Mouse (Mus musculus) layer of hippocampus, adult 11-12 months (tissue): ENCODE results near the gene 1700016C15Rik.

Experiments used
- DNase-seq: peaks from one replicate; pipeline ENCODE4 v3.0.0; 2022; ENCODE audit warnings: low spot score

Gene 1700016C15Rik

GRCm38 (mm10) chr1:177729043-177730024 lies at the start of gene 1700016C15Rik:
1700016C15Rik (plus strand) TSS chr1:177729814.
- no peak for DNase-seq

DNA sequence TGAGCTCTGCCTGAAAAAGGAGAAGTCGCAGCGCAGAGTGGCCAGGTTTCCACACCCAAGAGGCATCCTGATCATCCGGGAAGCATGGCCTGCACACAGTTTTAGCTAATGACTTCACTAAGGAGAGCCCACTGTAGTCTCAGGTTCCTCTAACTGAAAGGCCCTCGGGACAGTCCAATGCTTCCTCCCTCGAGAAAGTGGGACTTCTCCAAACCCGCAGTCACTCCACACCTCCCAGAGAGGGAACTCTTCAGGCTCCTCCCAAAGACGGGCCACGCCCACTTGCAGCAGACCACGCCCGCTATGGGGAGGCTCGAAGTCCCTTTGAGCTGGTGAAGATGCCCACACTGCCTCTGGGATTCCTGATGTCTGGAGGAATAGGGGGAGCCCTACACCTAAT lies 48.4 kb upstream of the 1700016C15Rik start:
- no peak for DNase-seq

- DNase-seq: peak; percentile 41
Measured at GRCm38 (mm10) chr1:177683931-177684836, 45.4 kb upstream of the 1700016C15Rik start.

- peak; percentile 37 for DNase-seq
Measured at GRCm38 (mm10) chr1:177684901-177685300, 44.7 kb upstream of the 1700016C15Rik start.

DNA sequence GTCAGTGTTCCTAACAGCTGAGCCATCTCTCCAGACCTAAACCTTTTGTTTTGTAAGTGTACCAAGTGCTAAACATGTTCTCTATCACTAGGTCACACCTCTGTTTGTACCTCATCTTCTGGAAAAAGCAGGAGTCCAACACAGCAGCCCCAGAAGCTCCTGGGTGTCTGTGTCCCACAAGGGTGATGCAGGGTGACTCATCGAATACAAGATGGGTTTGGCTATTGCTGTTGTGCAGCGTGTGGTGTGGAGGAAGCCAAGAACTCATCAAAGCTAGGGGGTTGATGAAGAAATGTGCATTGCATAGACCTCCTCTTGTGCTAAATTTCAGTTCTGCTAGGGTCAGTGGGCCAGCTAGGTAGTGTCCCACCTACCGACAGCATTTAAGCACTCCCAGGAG lies 43.5 kb upstream of the 1700016C15Rik start:
- DNase-seq: no peak

GRCm38 (mm10) chr1:177686982-177687381 lies 42.6 kb upstream of the 1700016C15Rik start:
- peak; percentile 35 for DNase-seq

DNA sequence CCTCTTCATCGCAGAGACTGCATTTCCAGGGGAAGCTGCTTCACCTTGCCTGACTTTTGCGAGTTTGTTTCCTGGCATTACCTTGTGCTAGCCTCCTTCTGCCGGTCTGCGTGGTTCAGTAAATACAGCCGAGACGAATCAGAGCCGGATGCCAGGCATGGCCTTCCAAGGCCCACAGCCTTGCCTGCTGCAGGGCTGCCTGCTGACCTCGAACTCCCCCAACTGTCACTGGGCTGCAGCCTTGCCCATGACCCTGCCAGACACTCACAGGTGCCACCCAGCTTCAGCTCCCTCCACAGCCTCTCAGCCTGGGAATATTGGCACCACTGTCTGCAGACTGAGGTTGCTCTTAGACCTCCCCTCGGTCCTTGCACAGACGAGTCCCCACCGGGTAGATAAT lies 37.1 kb upstream of the 1700016C15Rik start:
- no peak for DNase-seq

DNA sequence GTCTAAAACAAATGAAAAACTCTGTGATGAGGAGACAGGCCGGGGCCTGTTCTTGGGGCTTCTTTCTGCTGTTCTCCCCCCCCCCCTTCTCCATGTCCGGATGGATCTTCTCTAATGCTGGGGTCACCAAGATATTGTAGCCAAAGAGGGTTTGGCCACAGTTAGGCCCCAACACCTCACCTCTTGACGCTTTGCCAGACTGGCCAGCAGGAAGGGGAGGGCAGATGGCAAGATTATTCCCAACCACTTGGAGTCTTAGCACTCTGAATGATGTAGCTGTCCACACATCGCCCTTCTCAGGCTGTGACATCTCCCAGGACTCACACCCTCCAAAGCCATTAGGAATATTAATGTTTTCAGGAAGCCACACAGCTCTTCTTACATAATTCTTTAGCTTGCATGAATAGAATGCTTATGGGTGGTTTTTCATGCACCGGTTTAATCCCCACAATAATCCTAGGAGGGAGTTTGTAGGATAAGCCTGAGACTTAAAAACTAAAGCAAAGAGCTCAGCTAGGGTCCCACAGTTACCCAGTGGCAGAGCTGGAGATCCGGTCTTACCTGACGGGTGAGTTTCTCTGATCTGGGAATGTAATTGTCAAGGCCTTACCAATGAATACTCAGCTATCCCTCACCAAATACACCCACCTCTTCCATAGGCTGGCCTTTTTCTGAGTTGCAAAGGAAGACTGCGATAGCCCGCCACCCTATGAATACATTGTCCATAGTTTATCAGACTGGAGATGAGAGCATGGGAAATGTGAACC lies 35.9 kb upstream of the 1700016C15Rik start:
- no peak for DNase-seq

GRCm38 (mm10) chr1:177700560-177700959 lies 29.1 kb upstream of the 1700016C15Rik start:
- DNase-seq: peak; percentile 32

GRCm38 (mm10) chr1:177702481-177703146 lies 27.0 kb upstream of the 1700016C15Rik start:
- peak; percentile 84 for DNase-seq

DNA sequence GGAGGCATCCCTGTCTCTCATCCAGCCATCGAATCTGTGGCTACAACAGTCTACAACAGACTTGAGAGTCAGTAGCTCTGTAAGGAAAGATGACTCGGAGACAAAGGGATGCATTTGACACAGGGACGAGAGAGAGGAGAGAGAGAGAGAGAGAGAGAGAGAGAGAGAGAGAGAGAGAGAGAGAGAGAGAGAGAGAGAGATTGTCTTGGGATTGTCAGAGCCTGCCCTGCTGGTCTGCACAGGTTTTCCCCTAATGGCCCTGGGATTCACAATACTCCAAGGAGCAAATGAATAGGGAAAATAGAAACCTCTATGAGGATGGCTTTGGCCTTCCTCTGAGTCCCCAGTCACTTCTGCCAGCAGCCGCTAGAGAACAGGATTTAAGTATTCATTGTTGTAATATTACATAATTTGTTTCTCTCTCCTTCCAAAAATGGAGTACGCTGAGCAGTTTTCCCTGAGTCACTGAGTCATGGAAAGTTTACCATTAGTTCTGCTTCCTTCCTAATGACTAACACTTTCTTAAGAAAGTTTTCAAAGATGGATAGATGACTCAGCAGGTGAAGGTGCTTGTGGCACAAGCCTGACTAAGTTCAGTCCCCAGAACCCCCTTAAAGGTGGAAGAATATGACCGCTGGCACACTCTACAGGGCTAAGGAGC lies 26.3 kb upstream of the 1700016C15Rik start:
- DNase-seq: no peak

DNA sequence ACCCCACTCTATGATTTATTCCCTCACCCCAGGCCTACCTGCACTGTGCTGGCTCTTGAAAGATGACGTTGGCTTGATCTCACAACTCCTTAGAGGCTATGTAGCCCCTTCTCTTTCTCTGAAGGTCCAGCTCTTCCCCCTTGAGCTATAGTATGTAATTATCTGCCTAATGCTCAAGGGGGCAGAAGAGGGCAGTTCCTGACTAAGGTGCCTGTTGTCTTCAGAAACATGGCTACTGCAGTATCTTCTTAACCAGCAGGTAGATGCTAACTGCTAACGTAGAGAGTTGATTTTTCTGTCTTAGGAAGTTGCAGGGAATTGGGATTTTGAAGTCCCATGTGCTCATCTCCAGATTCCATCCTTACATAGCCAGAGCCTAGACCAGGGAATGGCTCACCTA lies 24.4 kb upstream of the 1700016C15Rik start:
- DNase-seq: no peak

- DNase-seq: no peak
Measured at GRCm38 (mm10) chr1:177707571-177707970, 22.0 kb upstream of the 1700016C15Rik start.

DNA sequence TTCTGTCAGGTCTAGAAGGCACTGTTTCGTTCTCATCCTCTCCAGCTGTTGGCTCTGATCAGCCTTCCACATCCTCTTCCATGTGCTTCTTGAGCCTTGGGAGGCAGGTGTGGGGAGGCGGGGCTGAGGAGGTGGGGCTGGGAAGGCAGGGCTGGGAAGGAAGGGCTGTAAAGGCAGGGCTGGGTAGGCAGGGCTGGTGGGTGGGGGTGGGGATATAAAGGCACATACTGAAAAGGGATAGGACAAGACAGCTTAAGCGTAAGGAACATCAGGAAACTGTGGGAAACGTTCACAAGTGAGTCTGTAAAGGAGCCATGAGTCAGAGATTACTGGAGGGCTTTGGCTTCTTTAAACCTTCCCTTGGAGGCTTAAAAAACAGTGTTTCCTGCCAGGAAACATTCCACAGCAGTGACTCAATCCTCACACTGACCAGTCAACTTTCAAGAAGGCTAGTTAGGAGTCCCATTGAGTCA lies 21.0 kb upstream of the 1700016C15Rik start:
- no peak for DNase-seq

DNA sequence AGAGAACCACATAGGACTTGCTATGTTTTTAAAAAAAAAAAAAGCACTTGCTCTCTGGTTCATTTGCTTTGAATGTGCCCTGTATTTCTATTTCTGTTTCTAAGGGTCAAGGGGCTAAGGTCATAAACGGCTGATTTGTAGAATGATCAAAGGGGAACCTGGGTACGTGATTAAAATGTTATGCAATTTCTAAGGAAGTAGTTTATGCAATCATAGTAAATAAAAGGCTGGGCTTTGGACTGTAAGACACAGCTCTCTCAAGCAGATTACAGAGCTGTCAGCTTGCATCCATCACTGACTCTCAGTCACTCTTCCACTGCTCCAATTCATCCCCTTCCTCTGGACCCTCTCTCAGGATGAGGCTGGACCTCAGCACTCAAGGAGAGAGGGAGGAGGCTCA lies 18.6 kb upstream of the 1700016C15Rik start:
- DNase-seq: no peak

DNA sequence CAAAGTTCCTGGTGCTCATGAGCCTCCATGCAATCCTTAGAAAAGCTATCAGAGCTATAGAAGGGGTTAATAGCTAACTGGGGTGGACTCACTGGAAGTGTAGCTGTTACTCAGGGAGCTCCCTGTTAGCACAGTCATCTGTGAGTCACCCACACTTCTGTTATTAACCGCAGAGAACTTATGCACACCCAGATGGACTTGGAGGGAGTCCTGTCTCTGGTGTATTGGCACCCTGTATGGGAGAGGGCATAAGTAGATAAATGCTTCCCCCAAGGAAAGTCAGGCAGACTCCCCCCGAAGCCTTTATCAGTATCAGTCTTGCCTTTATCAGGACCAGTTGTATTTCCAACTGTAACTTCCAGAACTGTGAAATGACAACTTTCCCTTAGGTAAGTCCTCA lies 18.2 kb upstream of the 1700016C15Rik start:
- DNase-seq: no peak

- DNase-seq: no peak
Measured at GRCm38 (mm10) chr1:177713635-177714396, 15.8 kb upstream of the 1700016C15Rik start.

DNA sequence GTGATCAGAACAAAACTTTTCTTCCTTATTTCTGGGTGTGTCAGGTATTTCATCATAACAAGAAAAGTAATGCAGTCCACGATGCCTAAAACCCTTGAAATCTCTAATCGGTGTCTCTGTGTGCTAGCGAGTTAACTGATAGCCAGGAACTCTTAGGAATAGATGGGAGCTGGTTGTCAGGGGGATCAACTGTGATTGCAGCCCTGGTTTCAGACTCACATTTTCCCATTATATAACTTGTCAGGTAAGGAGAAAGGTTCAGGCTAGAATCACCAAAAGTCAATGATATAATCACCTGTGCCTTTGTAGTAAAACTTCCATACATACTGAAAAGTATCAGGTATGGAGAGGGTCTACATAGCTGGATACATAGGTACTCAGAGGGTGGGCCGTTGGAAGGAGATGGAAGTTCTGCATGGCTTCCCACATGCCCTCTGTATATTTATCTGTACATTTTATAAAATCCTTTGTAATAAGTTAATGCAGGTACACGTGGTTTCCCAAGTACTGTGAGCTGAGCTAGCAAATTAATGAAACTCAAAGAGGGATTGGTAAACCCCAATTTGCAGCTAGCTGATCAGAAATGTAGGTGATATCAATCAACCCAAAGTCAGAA lies 15.1 kb upstream of the 1700016C15Rik start:
- DNase-seq: no peak

DNA sequence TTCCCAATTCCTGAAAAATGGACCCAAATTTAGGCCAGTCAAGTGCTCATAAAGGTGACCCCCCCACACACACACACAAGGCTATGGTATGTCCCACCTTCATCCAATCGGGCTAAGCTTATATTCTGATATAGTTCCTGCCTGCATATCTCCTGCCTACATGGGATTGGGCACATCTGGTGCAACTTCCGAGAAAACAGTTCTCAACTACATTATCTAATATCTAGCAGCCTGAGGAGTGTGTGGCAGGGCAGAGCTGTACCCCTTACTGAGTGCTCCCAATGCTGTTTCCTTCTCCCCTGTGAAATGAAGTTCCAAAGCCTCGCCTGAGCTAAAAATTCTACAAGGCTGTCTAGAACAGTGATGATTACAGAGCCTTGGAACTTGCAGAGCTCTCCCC lies 13.2 kb upstream of the 1700016C15Rik start:
- no peak for DNase-seq
